Mouse (Mus musculus): ENCODE results near the gene Zer1.

- TF ChIP-seq CTCF (conservative IDR thresholded peaks at IDR 0.05; ENCODE audit: low read length) = no peak
- TF ChIP-seq NANOG (IDR thresholded peaks at IDR 0.05; ENCODE audit: borderline replicate concordance, low read length) = no peak
These were observed 10.0 kb upstream of the Zer1 start for GRCm38 (mm10) chr2:30134378-30134711.

Measured in E14TG2a.4 (cell line).